Mouse (Mus musculus): ENCODE measurements at regions not wholly inside any gene's neighbourhood (a gene's known extent, or its start where the extent isn't known, plus 50 kb on each side); places are given as distances from the start of the nearest gene placed in this dataset.
A peak's percentile ranks its signal among the peaks of the same experiment; 100 is the strongest.

DNA sequence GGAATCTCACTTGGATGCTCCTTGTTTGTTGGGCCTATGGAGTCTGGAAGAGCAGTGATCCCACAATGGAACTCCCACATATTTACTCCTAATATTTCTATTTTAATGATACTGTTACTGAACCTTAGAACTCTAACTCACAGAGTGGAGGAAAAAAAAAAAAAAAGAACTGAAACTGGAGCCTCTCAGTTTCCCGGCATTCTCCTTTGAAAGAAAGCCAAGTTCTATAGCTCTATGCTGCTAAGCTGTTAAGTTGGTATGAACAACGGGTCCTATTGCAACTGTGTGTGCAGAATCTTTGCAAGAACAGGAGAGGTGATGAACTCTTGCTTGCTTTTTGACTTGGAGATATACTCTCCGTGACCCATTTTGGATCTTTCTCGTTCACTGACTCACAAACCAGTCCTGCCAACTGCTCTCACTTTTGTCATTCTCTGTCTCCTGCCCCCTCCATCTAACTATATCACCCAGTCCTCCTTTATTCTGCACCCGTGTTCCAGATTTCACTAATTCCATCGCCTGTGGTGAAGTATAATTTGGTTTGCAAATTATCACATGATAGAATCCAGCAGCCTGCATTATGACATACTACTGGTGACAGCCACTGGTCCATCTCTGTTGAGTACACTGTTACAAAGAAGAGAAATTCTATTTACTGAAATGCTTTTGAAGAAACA is 92.6 kb upstream of the Ctsc start:
- no peak for DNase-seq (ENCODE audit: low read depth)
- no peak for TF ChIP-seq POLR2A (IDR thresholded peaks at IDR 0.05; ENCODE audit: borderline replicate concordance, extremely low read depth, insufficient read depth, insufficient read length, poor library complexity, severe bottlenecking)
- TF ChIP-seq CTCF (IDR thresholded peaks at IDR 0.05; ENCODE audit: borderline replicate concordance, extremely low read depth, insufficient read depth, insufficient read length): no peak

DNA sequence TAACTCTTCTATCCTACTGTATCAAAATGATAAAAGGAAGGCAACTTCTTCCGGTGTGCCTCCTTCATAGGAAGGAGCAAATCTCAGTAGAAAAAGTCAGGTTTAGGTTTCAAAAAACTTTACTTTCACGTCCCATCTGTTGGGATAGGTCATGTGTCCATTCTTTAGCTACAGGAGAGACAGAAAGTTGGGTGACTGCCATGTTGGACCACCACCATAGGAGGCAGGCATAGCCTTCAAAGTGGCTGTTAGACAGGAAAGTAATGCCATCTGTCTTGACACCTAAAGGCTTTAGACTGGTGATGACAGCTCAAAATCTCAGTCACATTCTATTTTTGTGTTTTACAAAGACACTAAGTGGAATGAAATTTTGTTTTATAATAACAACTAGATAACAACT is 90.3 kb upstream of the Ctsc start:
- TF ChIP-seq POLR2A (IDR thresholded peaks at IDR 0.05; ENCODE audit: borderline replicate concordance, extremely low read depth, insufficient read depth, insufficient read length, poor library complexity, severe bottlenecking): no peak
- TF ChIP-seq CTCF (IDR thresholded peaks at IDR 0.05; ENCODE audit: borderline replicate concordance, extremely low read depth, insufficient read depth, insufficient read length): no peak
- DNase-seq (ENCODE audit: low read depth): peak; percentile 73

DNA sequence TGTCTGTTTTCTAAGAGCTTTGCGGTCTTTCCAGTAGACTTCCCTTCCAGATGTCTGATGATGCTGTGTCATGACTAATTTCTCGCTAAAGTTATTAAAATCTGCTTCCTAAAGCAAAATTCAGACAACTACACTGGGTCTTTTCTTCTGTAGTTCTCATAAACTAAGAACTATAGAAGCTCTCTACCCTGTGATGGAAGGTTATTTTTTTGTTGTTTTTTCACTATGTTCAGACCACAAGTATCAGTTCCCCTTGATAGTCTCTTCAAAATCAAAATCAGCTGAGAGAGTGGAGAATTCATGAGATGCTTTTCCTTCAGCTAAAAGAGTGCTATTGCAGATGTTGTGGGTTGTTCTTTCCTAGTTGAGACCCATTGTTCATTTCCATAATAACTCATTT is 85.1 kb upstream of the Ctsc start:
- TF ChIP-seq POLR2A (IDR thresholded peaks at IDR 0.05; ENCODE audit: borderline replicate concordance, extremely low read depth, insufficient read depth, insufficient read length, poor library complexity, severe bottlenecking): no peak
- no peak for TF ChIP-seq CTCF (IDR thresholded peaks at IDR 0.05; ENCODE audit: borderline replicate concordance, extremely low read depth, insufficient read depth, insufficient read length)
- no peak for DNase-seq (ENCODE audit: low read depth)

DNA sequence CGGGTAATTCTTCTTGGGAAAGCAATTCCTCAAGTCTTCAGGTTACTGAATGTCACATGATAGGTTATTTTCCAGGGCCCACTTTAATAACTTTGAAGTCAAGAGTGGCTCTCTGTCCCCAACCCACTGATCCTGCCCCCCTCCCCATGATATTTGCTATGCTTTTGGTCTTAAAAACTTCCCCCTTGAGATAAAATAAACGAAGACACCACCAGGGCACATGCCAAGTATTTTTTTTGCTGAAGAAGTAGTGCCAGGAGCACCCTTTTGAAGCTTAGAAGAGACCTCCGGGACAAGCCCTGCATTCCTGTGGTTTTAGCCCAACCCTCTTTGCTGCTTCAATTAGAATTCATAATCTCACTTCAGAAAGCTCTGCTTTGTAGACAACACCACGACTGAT is 78.8 kb upstream of the Ctsc start:
- DNase-seq (ENCODE audit: low read depth): no peak
- TF ChIP-seq POLR2A (IDR thresholded peaks at IDR 0.05; ENCODE audit: borderline replicate concordance, extremely low read depth, insufficient read depth, insufficient read length, poor library complexity, severe bottlenecking) (no peak), CTCF (IDR thresholded peaks at IDR 0.05; ENCODE audit: borderline replicate concordance, extremely low read depth, insufficient read depth, insufficient read length) (no peak)

DNA sequence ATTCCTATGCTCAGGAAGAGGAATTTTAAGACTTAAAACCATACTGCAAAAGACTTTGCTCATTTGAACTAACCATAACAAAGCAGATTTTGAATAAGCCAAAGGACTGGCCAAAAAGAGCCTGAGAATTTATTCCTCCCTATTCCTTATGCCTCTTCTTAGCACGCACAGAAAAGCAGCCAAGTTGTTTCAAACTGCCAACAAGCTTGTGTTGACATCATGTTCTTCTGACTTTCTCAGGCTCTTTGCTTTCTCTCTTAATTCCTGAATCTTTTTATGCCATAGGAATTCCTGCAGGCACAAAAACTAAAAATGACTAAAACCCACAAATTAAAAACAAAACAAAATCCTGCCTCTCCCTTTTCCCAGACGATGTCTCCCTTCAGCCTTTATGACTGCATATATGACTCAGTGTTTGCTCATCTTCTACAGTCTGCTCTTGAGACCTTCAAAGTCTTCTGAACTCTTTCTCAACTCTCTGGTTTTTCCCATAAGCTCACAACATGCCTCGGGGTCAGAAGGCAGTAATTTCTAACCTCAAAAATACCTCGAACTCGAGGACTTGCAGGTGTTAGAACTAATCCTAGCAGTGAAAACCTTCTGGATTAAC is 77.9 kb upstream of the Ctsc start:
- TF ChIP-seq POLR2A (IDR thresholded peaks at IDR 0.05; ENCODE audit: borderline replicate concordance, extremely low read depth, insufficient read depth, insufficient read length, poor library complexity, severe bottlenecking) (no peak), CTCF (IDR thresholded peaks at IDR 0.05; ENCODE audit: borderline replicate concordance, extremely low read depth, insufficient read depth, insufficient read length) (no peak)
- DNase-seq (ENCODE audit: low read depth): no peak

DNA sequence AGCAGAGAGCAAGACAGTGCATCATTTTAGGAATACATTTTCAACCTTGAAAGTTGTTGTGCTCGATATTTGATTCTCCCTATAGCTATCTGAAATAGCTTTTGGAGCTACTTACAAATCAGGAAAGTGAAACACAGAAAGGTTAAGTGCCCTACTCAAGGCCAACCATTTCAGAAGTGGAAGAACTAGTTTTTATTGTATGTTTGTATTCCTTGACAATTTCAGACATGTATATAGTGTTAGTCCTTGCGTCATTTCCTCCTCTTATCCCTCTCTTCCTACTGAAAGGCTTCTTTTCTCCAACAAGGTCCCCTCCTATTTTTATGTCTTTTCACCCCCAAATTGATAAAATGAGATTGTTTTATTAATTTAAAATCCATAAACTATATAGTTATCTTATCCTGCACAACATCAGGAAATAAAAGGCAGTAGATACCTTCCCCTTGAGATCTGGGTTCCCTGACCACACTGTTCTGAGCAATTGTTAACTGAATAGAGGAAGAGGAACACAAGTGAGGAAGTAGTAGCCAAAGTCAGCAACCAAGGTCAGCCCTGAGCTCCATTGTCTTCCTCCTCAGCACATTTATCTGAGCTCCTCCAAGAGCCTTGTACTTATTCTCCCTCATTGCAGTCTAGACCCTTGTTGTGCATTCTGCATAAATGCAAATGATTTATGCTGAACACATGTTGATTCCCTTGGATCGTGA is 76.1 kb upstream of the Ctsc start:
- TF ChIP-seq POLR2A (IDR thresholded peaks at IDR 0.05; ENCODE audit: borderline replicate concordance, extremely low read depth, insufficient read depth, insufficient read length, poor library complexity, severe bottlenecking) (no peak), CTCF (IDR thresholded peaks at IDR 0.05; ENCODE audit: borderline replicate concordance, extremely low read depth, insufficient read depth, insufficient read length) (no peak)

DNA sequence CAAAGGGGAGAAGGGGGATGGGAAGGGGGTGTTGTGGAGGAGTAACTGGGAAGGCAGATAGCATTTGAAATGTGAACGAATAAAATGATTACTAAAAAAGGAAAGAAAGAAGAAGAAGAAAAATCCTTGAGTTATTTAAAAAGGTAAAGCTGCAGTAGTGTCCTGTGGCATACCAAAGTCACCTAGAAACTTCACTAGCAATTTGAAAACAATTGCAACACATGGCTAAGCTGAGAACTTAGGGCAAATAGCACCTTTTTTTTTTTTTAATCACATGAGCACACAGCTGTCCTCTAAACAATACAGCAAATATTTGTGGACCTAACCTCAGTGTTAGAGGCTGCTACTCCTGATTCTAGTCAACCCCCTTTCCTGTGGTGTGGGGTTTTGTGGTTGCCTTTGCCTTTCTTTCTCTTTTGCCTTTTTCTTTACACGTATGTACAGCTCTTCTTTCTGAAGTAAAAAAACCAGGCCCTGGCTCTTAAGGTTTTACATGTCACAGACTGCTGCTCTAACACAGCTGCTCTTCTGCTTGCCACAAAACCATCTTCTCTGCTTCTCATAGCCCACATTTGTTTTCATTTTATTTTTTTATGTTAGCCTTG is 71.6 kb upstream of the Ctsc start:
- DNase-seq (ENCODE audit: low read depth): no peak
- TF ChIP-seq CTCF (IDR thresholded peaks at IDR 0.05; ENCODE audit: borderline replicate concordance, extremely low read depth, insufficient read depth, insufficient read length) (no peak), POLR2A (IDR thresholded peaks at IDR 0.05; ENCODE audit: borderline replicate concordance, extremely low read depth, insufficient read depth, insufficient read length, poor library complexity, severe bottlenecking) (no peak)

More for the DNA sequence above, 76.1 kb upstream of the Ctsc start:
- DNase-seq (ENCODE audit: low read depth): no peak

DNA sequence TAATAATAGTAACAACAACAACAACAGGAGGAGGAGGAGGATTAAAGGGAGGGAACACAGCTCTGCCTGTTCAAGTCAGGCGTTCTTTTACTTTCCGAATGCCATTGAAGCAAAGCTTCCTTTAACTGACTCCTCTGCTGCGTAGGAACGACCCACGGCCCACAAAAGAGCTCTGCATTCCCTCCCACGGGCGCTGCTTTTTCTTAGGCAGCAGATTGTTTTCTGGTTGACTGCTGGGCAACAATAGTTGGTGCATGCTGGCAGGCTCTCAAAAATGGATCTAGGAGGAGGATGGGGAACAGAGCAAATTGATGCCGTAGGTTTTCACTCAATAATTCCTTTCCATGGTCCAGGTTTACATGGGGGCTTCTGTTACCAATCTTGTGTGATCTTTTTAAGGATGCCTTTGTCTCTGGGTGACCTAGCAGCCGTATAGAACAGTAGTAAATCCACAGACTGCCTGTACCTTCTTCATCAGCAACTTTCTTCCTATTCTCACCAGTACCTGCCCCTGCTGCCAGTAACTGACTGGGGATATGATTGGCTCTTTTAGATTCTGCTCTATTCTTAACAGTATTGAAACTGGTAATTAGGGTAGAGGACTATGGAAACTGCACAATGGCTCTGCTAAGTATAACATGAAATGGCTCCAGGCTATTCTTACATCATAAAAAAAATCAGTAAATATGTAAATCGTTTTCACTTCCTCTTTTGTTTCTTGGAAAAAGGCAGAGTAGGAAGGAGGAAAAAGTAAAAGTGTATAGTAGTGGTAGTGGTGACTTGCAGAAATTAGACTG is 70.8 kb upstream of the Ctsc start:
- no peak for TF ChIP-seq CTCF (IDR thresholded peaks at IDR 0.05; ENCODE audit: borderline replicate concordance, extremely low read depth, insufficient read depth, insufficient read length)
- no peak for TF ChIP-seq POLR2A (IDR thresholded peaks at IDR 0.05; ENCODE audit: borderline replicate concordance, extremely low read depth, insufficient read depth, insufficient read length, poor library complexity, severe bottlenecking)
- peak; percentile 88 for DNase-seq (ENCODE audit: low read depth)

DNA sequence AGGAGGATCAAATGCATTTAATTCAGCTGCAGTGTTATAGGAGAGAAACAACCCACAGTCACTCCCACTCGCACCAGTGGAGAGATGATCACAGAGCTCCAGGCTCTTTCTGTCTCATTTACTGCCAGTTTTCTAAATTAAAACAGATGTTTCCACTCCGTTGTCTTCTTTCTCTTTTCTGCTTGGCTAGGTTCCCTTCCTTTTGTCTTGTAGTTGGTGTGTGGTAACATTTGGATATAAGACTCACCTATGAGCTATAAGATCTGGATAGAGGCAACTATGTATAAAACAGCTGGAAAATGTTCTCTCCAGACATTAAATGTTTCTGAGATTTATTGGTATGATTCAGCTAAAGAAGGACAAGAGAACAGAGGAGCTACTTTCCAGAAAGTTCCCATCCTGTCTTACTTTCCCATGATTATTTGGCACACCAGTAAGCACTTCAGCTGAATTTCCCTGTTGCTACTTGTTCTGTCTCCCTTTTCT is 63.1 kb upstream of the Ctsc start:
- DNase-seq (ENCODE audit: low read depth): no peak
- TF ChIP-seq CTCF (IDR thresholded peaks at IDR 0.05; ENCODE audit: borderline replicate concordance, extremely low read depth, insufficient read depth, insufficient read length) (no peak), POLR2A (IDR thresholded peaks at IDR 0.05; ENCODE audit: borderline replicate concordance, extremely low read depth, insufficient read depth, insufficient read length, poor library complexity, severe bottlenecking) (no peak)

DNA sequence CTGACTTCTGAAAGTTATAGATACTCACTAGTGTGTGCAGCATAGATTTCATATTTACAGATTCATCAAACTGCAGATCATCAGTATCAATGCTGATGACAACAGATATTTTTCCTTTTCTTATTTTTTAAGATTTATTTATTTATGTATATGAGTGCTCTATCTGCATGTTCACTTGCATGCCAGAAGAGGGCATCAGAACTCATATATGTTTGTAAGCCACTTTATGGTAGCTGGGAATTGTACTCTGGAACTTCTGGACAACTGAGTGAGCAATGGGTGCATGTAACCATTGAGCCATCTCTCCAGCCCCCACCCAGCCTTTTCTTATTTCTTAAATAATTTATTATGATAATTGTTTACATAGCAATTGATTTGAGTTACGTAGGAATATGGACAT is 62.5 kb upstream of the Ctsc start:
- DNase-seq (ENCODE audit: low read depth): no peak
- TF ChIP-seq POLR2A (IDR thresholded peaks at IDR 0.05; ENCODE audit: borderline replicate concordance, extremely low read depth, insufficient read depth, insufficient read length, poor library complexity, severe bottlenecking): no peak

DNA sequence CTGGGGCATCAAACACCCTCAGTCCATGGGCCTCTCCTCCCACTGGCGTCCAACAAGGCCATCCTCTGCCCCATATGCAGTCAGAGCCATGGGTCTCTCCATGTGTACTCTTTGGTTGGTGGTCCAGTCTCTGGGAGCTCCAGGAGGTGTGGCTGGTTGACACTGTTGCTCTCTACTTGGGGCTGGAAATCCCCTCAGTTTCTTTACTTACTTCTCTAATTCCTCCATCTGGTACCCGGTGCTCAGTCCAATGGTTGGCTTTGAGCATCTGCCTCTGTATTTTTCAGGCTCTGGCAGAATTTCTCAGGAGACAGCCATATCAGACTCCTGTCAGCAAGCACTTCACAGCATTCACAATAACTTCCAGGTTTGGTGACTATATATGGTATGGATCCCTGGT is 55.7 kb upstream of the Ctsc start:
- TF ChIP-seq CTCF (IDR thresholded peaks at IDR 0.05; ENCODE audit: borderline replicate concordance, extremely low read depth, insufficient read depth, insufficient read length) (no peak), POLR2A (IDR thresholded peaks at IDR 0.05; ENCODE audit: borderline replicate concordance, extremely low read depth, insufficient read depth, insufficient read length, poor library complexity, severe bottlenecking) (no peak)
- no peak for DNase-seq (ENCODE audit: low read depth)
